Mouse (Mus musculus): Measurements from ENCODE around the gene 1110008P14Rik. TPM values are rescaled to one million over a fixed set of nuclear protein-coding genes. Genes with fewer than 3 reads are reported as not detected.
A peak's percentile ranks its signal among the peaks of the same experiment; 100 is the strongest.

Gene 1110008P14Rik
- 10 to 100 TPM; 43.9 to 44.3 TPM for total RNA-seq (2021)

DNA sequence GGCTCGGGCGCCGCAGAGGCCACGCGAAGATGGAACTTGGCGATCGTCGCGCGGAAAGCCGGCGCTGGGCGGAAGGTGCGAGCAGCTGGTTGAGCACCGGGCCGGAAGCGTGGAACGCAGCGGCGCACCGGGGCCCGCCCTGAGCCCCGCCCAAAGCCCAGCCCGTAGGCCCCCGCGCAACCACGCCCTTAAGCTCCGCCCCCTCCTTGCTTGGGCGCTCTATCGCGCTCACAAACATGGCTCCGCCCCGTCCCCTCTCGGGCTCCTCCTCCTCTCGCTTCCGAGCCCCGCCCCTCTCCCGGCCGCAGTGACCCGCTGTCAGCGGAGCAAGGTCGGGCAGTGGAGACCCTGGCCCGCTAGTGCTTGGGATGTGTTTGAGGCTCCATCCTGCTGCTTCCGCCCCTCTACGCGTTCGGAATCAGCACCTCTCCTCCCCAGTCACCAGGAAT, at the start of gene 1110008P14Rik:
1110008P14Rik (minus strand) TSS at position 164 of the 449 bp plus-strand sequence.
- intact Hi-C loops (cut with DNase I) = loop anchor here (10.0 kb wide), 1 partner anchor 313 kb away; no protein-coding TSS in a partner anchor
- peak; percentile 95 to 97 for DNase-seq

DNA sequence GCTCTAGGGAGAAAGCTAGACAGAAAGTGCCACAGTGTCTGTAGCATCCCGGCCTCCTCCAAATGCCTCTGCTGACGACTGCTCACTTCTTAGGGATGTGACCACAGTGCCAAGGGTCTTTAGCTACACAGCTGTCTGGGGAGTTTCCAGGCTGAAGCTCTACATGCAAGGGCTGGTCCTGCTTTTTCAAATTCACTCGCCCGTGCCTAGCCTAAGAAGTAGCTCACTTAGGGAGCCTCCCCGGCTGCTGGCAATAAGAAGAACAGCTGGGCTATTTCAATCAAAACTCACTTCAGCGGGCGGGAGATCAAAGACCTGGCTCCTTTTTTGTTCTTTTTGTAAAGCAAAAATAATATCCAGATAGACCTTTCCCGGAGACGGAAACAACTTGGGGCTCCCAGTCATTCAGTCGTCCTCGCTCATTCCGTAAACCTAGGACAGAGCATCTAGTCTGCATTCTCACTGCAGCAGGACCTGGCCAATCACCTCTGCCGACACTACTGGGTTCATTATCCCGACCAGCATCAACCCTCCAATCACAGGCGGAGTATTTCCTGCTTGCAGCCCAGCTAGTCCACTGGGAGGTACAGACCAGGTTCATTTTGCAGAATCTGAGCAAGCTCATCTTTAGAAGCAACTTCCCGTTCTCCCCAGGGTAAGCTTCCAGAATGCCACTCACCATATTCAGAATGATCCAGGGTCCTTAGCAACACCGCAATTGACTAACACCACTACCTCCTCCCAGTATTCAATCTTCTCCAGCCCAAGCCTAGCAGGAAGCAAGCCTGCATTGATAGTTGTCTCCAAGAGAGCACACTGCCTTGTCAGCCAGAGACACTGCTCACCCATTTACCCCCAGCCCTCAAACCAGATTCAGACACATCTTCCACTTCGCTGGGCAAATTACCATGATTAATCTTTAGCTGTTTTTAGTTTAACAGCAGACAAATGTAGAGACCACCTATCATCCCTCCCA, 49.3 kb upstream of the 1110008P14Rik start:
- peak; percentile 62 to 69 for DNase-seq
- intact Hi-C loops (cut with DNase I) = no loop called here

DNA sequence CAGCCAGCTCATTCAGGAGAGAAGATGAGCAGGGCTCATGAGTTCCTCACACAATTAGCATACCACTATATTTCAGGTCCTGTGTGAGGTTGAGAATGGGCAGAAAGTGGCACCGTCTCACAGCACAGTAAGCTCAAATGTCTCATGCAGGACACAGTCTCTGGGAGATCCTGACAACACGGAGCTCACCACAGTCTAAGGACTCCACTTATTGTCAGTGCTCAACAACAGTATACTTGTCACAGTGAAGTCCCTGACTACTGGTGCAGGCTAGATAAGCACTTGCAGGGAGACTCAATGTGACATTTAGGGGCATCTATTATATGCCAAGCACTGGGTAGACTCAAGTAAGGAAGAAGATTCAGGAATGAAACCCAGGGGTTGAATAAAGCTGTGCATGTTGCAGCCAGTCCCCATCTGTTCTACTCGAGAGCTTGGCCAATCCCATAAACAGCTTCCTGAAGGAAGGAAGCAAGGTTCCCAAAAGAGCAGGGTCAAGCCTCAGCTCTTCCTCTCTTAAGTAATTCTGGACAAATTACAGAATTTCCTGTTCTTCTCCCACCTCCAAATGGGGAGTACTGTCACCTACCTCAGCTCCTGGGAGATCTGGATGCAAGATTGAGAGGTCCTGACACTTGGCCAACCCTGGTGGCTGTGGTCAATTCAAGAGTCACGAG, 47.6 kb upstream of the 1110008P14Rik start:
- DNase-seq = no peak
- intact Hi-C loops (cut with DNase I) = no loop called here

DNA sequence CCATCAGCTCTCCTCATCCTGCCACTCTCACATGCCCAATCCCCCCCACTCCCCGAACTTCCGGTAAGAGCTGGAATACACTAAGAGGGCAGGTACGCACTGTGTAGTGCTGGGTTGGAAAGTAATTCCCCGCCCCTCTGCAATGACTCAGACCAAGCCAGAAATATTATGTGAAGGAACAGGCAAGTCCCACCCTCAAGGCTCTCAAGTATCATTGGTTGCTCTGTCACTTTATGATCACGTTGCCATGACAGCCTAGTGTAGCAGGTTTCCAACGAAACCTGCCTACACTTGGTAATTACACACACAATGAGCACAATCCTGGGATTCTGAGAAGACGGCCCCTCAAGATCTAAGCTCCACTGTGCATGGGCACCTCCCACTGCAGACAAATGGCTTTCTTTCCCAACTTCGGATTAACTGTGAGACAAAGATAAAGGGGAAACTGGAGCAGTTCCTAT, 46.6 kb upstream of the 1110008P14Rik start:
- DNase-seq = no peak
- intact Hi-C loops (cut with DNase I) = no loop called here

DNA sequence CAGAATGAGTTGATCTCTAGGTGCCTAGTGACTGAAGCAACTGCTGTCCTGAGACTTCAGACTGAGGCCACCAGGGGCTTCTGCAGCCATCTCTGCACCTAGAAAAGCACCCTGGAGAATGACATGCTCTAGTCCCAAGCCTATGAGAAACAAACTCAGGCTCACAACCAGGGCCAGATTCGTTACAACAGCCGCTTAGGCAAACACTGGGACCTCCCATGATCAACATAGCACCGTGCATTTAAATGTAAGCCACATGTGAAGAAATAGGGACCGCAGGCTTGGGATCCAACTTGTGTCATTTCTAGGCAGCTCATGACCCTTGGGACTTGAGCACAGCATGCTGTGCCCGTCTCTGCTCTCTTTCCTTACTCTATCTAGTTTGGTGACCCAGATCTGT, 46.0 kb upstream of the 1110008P14Rik start:
- no peak for DNase-seq
- intact Hi-C loops (cut with DNase I) = loop anchor here (1.0 kb wide), 1 partner anchor 22 kb away; no protein-coding TSS in a partner anchor

DNA sequence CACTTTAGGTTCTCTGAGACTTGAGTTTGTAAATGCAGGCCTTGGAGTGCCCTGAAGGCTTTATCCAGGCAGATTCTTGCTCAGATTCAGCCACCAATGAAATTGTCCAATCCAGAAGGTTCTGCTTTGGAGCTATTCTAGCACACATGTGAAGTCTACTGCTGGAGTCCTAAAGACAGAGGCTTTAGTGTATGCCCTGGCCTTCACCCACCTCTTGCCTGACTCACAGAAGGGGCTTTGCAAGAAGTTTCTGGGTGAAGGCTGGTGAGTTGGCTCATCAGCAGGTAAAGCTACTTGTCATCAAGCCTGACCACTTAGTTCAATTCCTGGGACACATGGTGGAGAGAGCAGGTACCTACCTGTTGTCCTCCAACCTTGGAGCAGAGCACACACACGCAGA, 44.4 kb upstream of the 1110008P14Rik start:
- intact Hi-C loops (cut with DNase I) = no loop called here

DNA sequence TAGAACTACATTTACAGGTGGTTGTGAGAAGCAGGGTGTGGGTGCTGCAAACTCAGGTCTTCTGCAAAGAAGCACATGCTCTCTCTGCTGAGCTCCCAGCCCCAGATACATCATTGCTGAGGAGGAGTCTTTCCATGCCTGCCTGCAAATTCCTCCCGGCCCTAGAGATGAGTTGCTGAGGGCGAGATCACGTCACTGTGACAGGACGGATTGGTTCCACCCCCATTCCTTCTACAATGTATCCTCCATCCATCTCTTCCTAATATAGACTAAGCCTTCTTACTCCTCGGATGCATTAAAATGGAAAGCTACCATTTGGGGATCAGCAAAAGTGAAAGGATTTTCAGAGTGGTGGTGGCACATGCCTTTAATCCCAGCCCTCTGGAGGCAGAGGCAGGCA, 43.8 kb upstream of the 1110008P14Rik start:
- intact Hi-C loops (cut with DNase I) = no loop called here
- no peak for DNase-seq

More for the DNA sequence above, 44.4 kb upstream of the 1110008P14Rik start:
- DNase-seq = no peak

DNA sequence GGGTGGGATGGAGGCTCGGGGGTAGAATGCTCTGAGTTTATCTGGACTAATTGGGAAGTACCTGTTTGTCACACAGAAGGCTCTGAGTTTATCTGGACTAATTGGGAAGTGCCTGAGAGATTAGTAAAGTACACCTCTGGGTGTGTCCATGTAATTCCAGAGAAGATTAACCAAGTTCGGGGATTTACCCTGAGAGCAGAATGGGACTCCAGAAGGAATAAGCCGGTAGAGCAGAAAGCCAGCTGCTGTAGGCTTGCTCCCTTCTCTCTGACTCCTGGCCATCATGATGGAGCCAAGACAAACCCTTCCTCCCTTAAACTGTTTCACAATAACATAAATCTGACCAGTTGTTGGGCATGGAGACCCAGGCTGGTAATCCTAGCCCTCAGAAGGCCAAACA, 43.1 kb upstream of the 1110008P14Rik start:
- intact Hi-C loops (cut with DNase I) = loop anchor here (5.0 kb wide), 1 partner anchor 143 kb away; no protein-coding TSS in a partner anchor
- DNase-seq = no peak

DNA sequence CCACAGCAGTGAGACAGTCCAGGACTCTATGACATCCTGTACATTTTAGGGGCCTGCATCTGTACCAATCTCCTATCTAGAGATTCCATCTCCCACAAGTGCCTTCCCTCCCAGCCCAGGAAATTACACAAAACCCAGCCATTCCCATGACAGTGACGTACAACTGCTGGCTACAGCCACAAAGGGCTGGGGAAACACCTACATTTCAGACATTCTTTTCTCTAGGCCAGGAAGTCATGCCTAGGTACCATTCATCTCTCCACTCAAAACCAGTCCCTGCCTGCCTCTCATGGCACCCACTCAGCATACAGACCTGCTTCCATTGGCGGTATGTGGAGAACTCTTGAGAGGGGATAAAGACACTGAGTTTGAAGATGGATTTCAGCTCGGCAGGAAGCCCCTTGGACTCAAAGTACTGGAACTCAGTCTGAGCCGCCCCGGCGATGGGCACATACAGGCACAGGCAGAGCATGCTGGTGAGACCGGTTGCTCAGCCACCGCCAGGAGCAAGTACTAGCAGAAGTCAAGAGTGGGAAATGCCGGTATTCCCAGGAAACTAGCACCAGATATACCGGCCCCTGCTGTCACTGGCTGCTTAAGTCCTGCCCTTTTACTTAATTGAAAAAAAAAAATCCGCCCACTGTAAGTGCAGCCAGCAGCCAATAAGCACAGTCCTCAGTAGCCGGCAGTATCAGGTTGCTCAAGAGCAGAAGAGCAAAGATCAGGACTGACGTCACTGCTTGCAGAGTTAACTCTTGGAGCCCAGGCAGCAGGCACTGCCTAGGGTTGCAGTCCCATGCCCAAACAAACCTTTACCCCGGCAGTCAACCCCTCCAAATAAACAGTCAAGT, 42.0 kb upstream of the 1110008P14Rik start:
- intact Hi-C loops (cut with DNase I) = loop anchor here (5.0 kb wide), 1 partner anchor 144 kb away; no protein-coding TSS in a partner anchor
- DNase-seq = peak; percentile 65 to 73

DNA sequence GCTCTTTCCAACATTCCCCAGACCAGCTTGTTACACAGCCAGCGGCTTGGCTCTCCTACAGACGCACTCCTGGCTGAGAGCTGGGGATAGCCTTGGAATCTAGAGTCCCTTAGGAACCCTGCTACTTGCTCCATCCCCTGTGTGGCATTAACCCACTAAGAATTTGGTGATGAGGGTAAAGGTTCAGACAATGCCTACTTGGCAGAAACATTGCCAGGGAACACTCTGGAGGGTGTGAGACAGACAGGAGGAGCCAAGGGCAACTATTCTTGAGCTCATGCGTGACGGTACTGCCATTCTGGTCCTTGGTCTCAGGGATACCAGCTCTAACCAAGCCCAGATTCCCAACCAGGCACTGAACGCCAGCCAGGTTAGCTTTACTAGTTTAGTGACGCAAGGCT, 40.1 kb upstream of the 1110008P14Rik start:
- DNase-seq = no peak
- intact Hi-C loops (cut with DNase I) = loop anchor here (5.0 kb wide), 1 partner anchor 145 kb away; no protein-coding TSS in a partner anchor

DNA sequence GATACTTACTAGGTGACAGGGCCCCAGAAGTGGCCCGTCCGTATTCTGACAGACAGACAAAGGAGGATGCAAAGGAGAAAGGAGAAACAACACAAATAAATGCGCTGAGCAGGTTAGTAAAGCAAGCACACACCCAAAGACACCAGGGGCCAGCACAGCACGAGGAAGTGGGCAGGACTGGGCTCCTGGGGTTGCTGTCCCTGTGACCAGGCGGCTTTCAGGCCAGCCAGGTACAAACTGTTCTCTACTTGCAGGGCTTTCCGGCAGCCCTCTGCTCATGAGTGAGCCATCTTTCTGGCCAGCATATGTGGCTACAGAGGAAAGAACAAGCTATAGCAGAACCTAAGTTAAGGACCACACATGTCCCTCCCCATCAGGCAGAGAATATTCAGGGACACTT, 38.9 kb upstream of the 1110008P14Rik start:
- intact Hi-C loops (cut with DNase I) = loop anchor here (5.0 kb wide), 1 partner anchor 147 kb away; no protein-coding TSS in a partner anchor
- no peak for DNase-seq

DNA sequence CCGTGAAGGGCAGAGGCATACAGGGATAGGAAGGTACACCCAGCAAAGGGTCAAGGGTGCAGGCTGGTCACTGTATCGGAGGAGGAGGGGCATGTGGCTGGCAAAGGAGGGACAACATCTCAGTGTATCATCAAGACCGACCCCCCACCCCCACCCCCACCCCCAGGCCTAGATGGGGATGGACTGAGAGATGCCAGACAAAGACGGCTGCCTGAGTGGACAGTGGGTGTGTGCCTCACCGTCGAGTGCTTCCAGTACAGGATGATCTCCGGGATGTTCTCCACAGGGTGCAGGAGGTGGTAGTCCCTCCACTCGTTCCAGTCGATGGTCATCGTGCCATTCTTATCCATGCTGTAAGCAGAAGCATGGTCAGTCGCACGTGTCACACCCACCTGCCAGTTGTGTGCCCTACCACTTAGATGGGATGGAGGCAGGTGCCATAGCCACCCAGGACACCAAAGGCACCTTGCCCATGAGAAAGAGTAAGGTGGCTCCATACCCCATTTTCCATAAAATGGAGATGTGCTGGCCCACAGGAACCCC, 38.4 kb upstream of the 1110008P14Rik start:
- intact Hi-C loops (cut with DNase I) = loop anchor here (5.0 kb wide), 1 partner anchor 147 kb away; no protein-coding TSS in a partner anchor
- no peak for DNase-seq

DNA sequence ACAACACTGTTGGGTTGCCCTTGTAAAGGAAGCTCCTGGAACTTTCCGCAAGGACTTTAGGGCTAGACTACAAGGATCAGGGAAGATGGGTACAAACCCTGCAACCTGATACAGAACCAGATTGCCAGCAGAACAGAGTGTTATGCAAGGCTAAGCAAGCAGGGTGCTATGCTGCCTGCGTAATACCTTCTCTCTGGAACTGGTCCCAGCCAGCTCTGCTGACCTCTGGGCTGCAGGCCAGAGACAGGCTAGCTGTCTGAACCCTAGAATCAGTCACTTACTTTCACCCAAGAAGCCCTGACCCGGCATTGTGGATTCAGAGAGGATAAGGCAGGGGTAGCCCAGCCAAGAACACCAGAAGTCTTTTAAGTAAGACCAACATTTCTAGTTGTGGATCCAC, 37.6 kb upstream of the 1110008P14Rik start:
- intact Hi-C loops (cut with DNase I) = no loop called here
- DNase-seq = peak; percentile 71 to 72

DNA sequence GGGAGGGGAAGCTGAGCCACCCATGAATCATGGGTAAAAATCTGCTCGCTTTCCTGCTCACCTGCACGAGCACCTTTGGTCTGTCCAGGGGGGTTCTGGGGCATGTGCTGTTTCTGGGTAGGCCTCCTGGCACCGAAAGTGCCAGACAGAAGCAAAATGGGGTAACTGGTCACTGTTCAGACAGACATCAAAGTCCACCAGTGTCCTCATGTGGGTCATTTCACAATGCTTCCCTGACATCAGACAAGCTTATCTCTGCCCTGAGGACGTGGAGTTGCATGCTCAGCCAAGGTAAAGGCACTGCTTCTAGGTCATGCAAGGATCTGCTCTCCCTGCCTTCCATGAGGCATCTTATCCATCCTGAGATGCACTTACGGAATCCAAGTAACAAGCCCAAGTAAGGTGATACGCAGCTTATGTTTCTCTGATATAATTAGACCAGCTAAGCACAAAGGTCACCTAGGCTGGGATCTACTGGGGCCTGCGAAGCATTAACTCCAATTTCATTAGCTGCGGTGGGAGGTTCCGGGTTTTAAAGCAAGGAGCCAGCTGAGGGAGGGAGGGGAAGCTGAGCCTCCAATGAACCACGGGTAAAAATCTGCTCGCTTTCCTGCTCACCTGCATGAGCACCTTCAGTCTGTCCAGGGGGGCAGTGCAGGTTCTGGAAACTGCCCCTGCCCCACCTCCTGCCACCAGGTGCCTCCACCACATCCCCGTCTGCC, 36.9 kb upstream of the 1110008P14Rik start:
- intact Hi-C loops (cut with DNase I) = no loop called here
- DNase-seq = no peak

DNA sequence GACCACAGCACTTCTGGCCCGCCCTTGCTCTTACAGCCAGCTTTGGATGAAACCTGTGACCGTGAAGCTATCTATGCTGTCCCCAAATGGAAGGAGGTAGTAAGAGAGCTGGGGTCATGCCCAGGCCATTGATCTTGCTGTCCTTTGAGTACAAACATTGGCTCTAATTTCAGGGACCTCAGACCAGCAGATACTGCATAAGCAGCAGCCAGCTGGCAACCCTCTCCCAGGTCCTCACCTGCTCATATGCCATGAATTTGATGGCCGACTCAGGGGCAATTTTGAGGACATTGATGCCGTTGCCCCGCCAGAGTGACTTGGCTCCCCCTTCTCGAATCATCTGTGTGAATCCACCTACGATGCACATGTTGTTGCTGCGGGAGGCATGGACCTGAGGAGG, 35.7 kb upstream of the 1110008P14Rik start:
- no peak for DNase-seq
- intact Hi-C loops (cut with DNase I) = loop anchor here (2.0 kb wide), 2 partner anchors 15 to 37 kb away; no protein-coding TSS in a partner anchor

DNA sequence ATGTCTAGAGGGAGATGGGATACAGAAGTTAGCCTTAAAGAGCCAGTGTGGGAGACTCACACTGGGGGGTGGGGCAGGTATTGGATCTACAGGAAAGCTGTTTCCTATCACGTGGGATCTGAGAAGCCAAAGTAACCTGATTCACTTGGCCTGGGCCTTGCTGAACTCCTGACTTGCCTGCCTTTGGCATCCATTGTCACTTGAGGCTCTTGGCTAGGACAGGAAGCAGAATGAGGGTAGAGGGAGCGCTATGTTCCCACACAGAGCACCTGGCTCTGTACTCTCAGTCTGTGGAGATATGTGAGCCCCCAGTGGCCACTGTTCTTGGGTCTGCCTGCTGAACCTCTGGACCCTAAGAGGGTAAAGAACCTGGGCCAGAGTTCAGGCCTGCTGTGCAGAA, 34.8 kb upstream of the 1110008P14Rik start:
- DNase-seq = no peak
- intact Hi-C loops (cut with DNase I) = loop anchor here (2.0 kb wide), 2 partner anchors 14 to 38 kb away; no protein-coding TSS in a partner anchor

DNA sequence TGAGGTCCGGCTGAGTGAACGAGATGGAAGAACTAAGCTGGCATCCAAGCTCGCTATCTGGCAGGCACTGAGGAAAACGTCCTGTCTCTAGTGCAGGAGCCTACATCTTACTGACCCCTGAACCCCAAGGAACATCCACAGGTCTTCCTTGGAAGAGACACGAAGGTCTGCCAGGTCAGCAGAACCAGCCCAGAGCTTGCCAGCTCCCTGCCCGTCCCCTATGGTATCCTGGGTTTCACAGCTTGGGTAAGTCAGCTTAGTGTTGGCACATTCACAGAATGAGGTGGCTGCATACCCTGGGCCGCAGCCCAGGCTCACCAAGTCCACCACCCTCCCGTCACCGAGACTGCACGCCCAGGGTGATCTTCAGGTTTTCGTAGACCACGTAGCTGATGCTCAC, 34.1 kb upstream of the 1110008P14Rik start:
- intact Hi-C loops (cut with DNase I) = loop anchor here (2.0 kb wide), 2 partner anchors 13 to 39 kb away; no protein-coding TSS in a partner anchor
- no peak for DNase-seq

DNA sequence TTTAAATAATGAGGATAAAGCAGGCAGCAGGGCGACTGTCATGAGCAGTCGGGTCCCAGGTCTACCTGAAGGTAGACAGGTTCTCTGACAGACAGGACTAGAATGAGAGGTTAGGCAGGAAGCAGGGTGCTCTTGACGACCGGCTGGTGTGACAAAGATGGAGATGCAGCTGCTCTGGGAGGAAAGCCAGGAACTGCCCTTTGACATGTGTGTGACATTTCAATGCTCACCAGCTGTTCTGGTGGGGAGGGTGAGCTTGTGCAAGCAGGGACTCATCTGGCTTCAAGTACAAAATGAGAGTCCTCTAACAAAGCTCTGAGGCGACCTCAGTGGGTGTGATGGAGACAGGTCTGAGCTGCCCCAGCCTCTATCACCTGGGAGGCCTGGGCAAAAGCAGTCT, 32.2 kb upstream of the 1110008P14Rik start:
- intact Hi-C loops (cut with DNase I) = no loop called here
- DNase-seq = no peak

All from heart, postnatal 36 days (tissue).